Mouse (Mus musculus) lung, postnatal 25 days (tissue): ENCODE measurements around the gene Susd1.
A peak's percentile ranks its signal among the peaks of the same experiment; 100 is the strongest.
"Not testable (repeated sequence)": the region's sequence is repeated elsewhere in the genome, so short reads cannot be mapped to it uniquely, and the experiment has no call there.

ENCODE experiments used
- DNase-seq: peaks from one replicate; pipeline ENCODE4 v3.0.0; 2022; ENCODE audit warnings: low spot score

The Susd1 gene

DNA sequence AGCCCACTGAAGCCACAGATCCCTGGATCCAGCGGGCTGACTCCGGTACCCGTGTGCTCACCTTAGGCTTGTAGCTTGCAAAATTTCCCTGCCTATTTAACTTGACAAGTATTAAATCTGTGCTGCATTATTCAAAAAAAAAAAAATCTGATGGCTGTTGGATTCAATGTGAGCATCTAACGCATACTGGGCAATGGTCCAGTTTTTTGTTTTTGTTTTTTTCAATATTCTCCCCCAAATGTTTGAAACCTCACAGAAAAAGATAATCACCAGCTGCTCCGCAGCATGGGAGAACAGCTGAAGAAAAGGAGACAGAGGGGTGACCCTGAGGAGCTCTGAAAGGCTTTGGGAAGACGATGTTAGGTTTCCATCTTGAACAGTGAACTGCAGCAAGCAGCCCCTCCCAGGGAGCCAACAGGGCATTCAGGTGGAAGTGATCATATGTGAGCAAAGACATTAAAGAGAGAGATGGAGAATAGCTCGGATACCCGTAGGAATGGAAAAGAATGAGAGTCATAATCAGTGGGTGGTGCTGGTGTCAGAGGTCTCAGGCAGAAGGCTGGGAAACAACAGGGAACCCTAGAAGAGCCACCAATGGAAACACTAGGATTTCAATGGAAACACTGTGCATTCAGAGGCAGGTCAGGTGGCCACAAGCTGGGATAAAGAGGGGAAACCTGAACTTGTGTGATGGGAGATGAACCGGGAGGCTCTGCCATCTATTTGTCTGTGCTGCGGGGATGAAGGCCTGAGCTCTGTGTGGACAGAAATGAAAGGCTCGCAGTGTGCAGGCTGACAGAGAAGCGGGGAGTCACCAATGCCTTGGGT lies 117.0 kb downstream of the Susd1 start:
- no peak for DNase-seq

DNA sequence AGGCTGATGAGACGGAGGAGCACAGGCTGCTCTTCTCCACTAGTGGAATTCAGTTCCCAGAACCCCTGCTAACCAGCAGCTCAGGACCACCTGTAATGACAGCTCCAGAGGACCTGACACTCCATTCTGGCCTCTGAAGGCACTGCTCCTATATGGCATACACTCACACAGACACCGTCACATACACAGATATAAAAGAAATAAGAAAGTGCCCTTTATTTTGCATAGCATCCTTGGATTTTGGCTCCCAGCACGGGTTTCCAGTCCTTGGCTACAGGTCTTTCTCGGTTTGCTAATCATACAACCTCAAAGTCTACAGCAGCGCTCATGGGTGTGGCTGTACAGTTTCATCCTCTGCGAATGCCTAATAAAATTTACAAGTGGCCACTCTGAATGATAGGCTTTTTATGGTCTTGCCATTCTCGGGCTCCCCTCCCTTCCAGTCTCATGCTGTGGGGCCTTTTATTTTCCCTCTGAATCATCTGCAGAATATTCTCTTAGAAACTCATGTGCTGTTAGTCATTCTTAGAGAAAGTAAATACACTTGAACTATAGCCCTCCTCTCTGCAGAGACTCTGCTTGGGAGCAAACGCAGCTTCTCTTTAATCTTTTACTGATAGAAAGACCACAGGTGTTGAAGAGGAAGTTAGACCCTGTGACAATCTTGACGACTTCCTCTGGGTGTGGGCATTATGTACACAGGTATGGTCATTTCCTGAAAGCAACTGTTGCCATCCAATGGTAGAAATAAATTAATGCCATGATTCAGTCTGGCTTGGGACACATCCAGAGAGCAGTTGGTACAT lies 119.1 kb downstream of the Susd1 start:
- no peak for DNase-seq

DNA sequence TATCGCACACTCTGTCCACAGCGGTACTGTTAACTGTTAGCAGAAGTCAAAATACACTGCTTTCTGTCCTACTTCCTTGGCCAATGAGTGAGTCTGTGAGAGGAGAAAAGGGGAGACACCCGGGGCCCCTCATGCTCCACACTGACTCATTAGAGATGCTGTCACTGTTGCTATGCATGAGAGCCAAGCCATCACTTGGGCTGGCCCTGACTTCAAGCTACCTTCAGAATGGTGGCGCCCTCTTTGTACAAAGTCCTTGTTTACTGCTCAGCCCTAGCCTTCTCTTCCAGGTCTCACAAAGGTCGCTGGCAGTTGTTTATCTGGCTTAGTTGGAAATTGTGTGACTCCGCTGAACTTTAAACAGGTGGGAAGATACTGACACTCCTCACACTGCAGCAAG lies 119.8 kb downstream of the Susd1 start:
- DNase-seq, result no peak

DNA sequence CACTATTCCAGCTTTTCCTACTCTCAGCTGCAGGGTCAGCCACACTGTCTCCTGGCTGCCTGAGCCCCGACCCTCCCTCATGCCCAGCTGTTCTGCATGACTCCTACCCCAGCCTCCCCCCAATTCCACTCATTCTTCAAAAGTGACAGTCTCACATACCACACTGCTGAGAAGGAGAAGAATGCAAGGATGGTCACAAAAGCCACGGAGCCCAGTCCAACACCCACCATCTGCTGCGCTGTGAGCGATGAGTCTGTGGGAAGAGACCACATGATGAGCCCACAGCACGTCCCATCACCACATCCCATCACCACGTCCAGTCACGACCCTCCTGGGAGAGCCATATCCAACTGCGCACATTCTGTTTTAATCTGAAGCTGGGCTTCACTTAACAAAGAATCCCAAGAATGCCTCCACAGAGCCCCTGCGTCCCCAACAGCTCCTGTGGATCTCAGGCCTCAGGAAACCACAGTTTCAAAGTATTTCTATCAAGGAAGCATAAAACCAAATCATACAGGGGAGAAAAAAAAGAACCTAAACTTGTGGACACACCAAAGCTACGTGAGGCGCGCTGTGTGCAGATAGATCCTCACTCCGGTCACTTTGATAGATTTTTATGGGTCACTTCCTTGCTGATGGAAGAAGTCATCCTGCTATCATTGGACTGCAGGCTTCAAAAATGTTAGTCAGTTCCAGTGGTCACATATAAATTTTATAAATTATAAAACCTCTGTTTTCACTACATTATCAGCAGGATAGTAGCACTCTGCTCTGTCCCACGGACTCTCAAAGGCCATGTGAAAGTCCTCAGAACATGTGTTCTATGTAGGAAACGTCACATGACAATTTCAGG lies 122.7 kb downstream of the Susd1 start:
- no peak for DNase-seq

DNA sequence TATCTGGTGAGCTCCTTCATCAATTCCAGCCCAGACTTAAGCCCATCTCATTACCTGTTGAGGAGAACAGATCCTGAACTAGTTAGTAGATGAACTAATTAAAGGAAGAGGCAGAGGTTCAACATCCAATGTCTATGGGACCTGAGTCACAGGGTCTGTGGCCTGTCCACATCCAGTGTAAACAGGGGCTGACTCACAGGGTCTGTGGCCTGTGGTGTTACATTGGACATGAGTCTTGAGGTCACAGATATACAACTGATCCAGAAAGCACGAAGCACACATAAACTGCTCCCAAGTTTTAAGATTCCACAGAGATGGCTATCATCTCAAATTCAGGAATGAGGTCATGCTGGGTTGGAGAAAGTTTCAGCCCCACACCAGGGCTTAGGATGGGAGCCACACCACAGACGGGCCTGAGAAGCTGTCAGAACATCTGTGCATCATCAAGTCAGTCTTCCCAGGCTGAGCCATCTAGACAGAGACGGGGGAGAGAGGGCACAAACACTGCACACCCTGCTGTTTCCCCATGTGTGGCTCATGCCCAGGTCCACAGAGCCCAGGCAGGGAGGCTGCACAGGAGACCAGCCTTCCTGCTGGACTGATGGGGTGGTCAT lies 123.4 kb downstream of the Susd1 start:
- no peak for DNase-seq

DNA sequence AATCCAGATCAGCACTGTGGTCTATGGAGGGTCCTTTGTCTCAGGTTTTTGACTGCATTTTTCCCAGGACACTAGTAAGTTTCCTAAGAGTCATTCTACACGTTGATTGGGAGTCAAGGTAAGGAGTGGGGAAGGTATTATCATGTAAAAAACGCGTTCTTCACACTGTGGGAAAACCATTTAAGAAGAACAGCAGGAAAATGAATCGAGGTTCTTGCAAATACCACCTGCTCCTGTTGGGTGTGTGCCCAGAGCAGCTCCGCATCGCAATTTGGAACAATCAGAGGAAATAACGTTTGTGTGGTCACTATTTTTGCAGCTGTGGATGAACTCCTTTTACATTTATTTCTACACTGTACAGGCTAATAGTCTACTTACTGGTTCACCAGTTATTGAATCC lies 125.5 kb downstream of the Susd1 start:
- DNase-seq, result no peak

DNA sequence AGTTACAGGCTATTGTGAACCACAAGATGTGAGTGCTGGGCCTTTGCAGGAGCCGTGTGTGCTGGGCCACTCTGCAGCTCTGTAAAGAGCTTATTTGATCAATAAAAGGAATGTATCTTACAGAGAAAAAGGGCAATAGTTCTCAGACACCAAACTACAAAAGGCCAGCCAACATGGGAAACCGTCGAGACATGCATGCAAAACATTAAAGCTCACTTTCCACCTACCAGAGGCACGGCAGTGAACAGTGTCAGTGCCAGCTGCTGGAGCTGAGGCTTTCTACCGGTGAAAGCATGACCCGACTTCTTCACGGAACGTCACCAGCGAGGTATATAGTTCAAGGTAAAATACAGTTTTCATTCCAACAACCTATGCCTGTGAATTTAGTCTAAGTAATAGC lies 127.8 kb downstream of the Susd1 start:
- no peak for DNase-seq

DNA sequence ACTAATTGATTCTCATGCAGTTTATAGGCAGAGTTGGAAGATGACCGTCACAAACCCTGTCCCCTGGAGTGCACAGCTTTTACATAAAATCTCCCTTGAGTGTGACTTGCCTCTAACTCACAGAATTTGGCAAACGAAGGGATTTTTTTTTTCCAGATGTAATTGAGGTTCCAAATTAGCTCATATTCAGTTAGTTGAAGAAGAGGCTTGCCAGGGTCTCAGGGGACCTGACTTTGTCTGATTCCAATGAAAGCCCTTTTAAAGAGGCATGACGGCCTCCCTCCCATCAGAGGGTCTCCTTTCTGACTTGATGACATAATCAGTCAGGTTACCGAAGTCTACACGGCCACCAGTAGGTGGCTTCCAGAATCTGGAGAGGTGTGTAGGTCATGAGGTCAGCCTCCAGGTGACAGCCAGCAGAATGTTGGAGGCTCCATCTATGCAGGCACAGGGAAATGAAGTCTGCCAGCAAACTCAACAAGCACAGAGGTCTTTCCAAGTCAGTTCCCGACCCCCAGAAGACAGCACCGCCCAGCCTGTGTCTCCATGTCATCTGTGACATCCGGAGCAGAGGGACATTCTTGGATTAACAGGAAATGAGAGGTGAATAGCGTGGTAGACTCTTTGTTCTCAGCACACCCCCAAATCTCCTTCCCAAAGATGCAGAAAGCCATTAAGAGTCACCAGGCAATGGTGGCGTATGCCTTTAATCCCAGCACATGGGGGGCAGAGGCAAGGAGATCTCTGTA lies 130.4 kb downstream of the Susd1 start:
- DNase-seq, result no peak

DNA sequence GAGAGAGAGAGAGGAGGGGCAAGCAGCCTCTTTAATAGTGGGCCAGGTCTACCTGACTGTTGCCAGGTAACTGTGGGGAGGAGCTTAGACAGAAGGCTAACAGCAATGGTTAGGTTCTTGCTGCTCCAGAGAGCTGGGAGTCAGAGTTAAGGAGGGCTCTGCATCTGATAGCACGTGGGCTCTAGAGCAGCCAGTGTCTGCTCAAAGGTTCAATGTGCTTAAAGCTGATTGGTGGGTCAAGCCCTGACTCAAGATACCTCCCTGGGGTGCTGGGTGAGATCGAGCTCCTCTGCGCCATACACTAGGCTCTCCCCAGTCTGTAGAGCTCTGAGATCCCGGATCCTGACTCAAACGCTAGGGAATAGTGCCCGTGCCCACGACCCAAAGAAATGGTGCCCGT lies 136.0 kb downstream of the Susd1 start:
- no peak for DNase-seq

DNA sequence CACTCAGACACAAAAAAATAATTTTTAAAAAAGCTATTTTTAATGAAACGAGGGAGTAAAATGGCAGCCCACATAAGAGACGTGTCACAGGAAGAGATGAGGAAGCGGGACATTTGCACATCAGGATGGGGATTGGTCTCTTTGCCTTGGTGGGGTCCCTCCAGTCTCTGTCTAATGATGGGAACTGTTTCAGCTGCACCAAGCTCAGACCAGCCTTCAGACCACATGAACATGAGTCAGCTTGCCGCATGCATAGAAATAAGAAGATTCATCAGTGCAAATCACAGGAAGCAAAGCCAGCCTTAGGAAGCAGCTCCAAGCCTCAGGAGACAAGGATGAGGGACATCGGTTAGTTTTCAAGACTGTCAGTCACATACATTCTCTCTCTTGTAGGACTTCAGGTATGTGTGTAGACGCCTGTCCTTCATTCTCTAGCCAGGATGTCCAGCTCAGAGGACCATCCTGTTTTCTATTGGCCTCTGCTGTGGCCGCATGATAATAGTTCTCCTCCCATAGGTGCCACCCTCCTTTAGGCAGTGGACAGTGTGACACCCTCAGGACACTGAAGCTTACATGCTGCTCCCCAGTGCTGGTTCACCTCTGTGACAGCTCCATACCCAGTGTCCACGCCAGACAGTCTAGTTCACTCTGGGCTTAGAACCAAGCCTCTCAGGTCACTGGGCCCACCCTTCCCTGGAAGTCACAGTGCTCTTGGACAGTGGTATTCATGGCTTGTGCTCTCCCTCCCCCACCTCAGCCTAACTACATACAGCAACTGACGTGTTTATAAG lies 137.2 kb downstream of the Susd1 start:
- no peak for DNase-seq

DNA sequence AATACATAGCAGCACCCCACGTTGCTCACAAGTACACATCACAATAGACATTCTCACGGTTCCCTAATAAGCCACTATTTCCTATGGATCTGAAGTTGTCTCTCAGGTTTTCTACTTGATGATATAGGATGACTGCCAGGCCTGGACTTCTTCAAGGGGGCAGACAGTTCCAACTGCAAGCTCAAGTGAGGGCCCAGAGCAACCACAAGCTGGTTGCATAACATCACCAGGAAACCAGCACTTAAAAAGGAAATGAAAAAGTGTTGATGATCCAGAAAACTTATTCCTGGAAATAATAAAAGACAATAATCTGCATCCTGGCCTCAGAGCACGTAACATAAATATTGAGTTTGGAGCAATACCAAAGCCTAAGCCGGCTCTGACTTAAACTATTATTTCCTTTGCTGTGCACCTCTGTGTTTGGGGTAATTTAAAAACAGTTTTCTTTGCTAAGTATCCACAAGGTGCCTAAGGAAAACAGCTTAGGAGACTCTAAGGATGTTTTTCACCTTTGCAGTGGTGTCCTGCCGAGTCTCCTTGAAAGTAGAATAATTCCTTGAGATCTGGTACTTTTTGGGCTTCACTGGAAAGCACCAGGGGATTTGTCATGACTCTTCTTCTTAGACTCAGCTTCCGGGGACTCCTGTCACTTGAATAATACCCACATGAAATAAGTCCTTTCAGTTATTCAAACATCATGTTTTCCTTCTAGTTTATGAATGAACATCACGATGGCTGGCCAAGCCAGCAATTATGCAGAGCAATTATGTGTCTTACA lies 139.5 kb downstream of the Susd1 start:
- no peak for DNase-seq

DNA sequence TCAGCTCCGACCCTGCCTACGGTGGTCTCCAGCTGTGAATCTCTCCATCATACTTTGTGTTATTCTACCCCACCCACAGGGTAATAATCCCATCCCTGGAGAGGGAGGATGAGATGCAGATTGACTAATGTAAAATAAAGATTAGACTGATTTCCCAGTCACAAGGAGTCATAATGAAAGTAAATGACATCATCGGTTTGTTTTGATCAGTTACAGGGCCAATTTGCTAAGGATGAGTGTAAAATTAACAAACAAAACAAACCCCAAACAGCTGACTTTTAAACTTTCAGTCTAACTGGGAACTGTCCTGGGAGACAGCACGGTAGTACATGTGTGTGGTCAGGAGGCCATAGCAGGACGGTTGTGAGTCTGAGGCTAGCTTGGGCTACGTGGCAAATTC lies 143.3 kb downstream of the Susd1 start:
- no peak for DNase-seq

DNA sequence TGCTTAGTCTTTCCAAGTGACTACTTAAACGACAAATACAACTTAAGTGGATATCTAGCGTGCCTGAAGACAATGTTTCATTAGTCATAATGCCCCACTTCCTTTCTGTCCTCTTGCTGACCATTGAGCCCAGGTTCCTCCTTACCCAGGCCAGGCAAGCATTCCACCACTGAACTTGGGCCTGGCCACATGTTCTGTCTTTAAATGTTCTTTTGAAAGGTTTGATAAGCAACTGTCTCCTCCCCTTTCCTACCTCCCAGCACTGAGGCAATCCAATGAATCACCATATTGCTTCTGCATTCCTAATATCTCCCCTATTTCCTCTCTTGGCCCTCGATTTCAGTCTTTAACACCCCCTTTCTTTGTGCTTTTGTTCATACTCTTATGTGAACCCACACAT lies 143.8 kb downstream of the Susd1 start:
- DNase-seq, result no peak

DNA sequence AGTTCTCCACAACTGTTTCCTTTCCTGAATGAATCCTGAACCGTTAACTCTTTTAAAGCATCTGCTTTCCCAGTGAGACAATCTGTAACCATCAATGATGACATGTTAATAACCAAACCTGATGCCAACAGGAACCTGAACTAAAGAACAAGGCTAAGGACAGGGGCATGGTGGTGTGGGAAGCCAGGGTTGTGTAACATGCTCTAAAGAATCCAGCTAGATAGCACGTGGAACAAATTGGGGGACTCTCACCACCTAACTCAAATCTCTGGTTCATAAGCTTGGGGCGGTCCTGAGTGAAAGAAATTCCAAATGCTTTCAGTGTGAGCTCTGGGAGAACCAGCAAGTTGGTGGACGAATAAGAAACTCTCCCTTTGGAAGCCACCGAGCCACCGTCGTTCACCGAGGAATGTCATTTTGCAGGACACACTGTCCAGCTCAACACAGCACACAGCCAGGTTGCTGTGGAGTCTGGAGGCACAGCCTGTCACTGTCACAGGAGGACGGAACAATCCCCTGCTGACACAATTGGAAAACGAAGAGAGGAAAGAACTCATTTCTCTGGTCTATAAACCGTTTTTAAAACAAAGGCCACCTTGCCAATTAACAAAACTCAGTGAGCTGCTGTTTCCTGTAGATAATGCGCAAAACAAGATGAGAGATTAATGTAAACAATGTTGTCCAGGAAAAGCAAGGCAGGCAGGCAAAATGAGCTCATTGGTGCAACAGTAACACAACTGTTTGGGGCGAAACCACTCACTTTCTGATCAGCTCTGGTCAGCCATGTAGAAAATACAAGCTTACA lies 146.3 kb downstream of the Susd1 start:
- peak; percentile 75 for DNase-seq

DNA sequence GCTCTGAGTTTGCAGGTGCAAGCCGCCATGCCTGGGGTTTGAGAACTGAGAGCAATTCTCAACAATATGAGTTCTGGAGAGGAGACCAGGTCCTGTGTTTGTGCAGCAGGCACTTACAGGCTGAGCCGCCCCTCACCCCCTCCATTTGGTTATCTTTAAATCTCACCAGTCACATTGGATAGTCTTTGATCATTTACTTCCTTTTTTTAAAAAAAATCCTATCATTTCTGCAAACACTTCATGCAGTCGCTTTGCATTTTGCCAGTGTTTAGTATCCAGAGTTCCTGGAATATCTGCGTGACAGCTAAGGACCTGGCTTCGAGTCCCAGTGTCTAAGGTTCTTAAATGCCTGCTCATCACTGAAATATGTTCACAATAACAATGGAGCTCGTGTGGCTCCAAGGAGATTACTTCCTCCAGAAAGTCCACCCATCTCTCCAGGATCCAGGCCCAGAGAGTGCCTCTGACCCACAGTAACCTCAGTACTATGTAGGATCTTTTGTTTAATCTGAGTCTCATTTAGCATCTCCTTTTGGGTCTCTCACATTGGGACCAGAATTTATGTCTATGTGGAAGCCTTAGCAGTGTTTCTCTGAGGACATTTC lies 147.4 kb downstream of the Susd1 start:
- peak; percentile 27 for DNase-seq

DNA sequence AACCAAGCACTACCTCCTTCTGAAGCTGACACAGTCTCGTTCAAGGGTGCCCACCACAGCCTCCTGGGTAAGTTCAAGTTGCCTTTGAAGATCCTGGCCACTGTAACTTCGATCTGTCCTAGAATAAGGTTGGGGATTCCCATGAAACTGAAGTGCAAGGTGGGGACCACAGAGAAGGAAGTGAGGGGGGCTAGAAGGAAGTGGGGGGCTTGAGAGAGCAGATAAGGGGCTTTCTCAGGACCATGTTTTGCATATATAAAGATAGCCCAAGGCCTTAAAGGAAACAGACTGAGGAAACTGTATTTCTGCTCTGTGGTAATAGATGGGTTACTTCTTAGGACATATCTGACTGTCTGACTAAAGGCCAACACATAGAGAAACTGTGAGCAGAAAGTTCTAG lies 151.3 kb downstream of the Susd1 start:
- DNase-seq, result no peak

DNA sequence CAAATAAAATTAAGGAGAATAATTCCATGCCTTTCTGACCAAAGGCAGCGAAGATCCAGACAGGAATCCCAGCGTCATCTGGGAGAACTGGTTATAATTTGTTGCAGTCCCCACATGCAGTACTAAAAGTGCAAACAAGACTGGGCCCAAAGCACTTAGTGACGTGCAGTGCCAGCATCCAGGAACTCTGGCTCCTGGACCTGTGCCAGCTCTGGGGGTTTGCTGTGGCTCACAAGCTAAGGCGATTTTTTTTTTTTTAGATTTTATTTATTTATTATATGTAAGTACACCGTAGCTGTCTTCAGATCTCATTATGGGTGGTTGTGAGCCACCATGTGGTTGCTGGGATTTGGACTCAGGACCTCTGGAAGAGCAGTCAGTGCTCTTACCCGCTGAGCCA lies 152.1 kb downstream of the Susd1 start:
- not testable (repeated sequence) for DNase-seq

DNA sequence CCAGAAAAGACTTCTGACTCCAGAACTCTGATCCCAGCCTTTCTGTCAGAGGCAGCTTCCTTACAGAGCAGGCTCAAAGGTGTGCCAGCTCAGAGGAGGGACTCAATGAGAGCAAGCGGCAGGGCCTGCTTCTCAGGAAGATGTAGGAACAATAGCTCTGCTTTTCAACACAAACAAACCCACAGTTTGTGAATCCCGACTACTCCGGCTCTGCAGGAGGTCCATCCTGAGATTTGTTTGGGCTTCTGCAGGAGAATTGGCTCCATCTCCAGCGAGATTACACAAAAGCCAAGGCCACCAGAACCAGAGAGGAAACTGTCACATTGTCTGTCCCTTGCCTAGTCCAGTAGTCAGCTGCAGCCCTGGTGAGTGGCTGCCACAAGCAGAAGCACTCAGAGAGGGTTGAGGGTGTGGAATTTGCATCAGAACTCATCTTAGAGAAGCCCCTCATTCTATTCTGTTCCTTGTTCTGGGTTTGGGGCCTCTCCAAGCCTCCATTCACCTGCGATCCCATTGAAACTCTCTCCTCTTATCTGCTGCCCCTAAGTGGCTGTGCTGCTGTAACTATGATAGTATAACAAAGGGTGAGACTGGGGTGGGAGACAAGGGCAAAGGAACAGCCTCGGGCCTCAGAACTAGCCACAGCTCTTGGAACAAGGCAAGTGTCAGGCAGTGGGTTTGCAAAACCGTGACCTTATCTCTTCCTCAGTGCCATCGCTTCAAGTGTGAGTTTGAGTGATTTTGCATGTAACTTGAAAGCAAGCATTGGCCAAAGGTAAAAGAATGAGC lies 155.5 kb downstream of the Susd1 start:
- peak; percentile 66 for DNase-seq
